Mouse (Mus musculus) thymus, postnatal 0 days (tissue): ENCODE results near the gene Nudt4. TPM values are rescaled to one million over a fixed set of nuclear protein-coding genes. Genes with fewer than 3 reads are reported as not detected.

ENCODE experiments used
- DNase-seq: peaks from one replicate; pipeline ENCODE4 v3.0.0-alpha.2; 2015; ENCODE audit warnings: low spot score
- polyA plus RNA-seq: library from polyadenylated mRNA; unstranded; fragments of >200 nt; fragmentation: Nextera tagmentation; extraction: Ambion mirVana; gene quantifications from 2 replicates; pipeline ENCODE4 v1.2.1, GENCODE M21; 2015

Gene Nudt4
- polyA plus RNA-seq = 39.3 and 40.7 TPM in 2 replicates

GRCm38 (mm10) chr10:95563851-95564845 is at the start of gene Nudt4:
Gene Nudt4, minus strand, starts transcription at chr10:95564146.
- peak; percentile 95 for DNase-seq

GRCm38 (mm10) chr10:95611331-95611721 is 47.4 kb upstream of the Nudt4 start:
- no peak for DNase-seq

GRCm38 (mm10) chr10:95610666-95611330 is 46.9 kb upstream of the Nudt4 start:
- DNase-seq = no peak

- DNase-seq = no peak
Observed at GRCm38 (mm10) chr10:95604979-95605613, 41.1 kb upstream of the Nudt4 start.

- DNase-seq = no peak
Observed at GRCm38 (mm10) chr10:95600527-95600926, 36.6 kb upstream of the Nudt4 start.

- no peak for DNase-seq
Observed at GRCm38 (mm10) chr10:95599740-95600139, 35.8 kb upstream of the Nudt4 start.

GRCm38 (mm10) chr10:95598056-95598587 is 34.2 kb upstream of the Nudt4 start:
- no peak for DNase-seq

GRCm38 (mm10) chr10:95595852-95596639 is 32.1 kb upstream of the Nudt4 start:
- no peak for DNase-seq

GRCm38 (mm10) chr10:95594414-95594813 is 30.5 kb upstream of the Nudt4 start:
- no peak for DNase-seq

GRCm38 (mm10) chr10:95591257-95591656 is 27.3 kb upstream of the Nudt4 start:
- no peak for DNase-seq

- no peak for DNase-seq
Observed at GRCm38 (mm10) chr10:95590196-95590595, 26.2 kb upstream of the Nudt4 start.

GRCm38 (mm10) chr10:95589196-95589595 is 25.2 kb upstream of the Nudt4 start:
- no peak for DNase-seq

- DNase-seq = no peak
Observed at GRCm38 (mm10) chr10:95587509-95588220, 23.7 kb upstream of the Nudt4 start.

- no peak for DNase-seq
Observed at GRCm38 (mm10) chr10:95585554-95585953, 21.6 kb upstream of the Nudt4 start.

GRCm38 (mm10) chr10:95577567-95577950 is 13.6 kb upstream of the Nudt4 start:
- DNase-seq = no peak

- no peak for DNase-seq
Observed at GRCm38 (mm10) chr10:95576876-95577566, 13.1 kb upstream of the Nudt4 start.

- no peak for DNase-seq
Observed at GRCm38 (mm10) chr10:95575839-95576380, 12.0 kb upstream of the Nudt4 start.

GRCm38 (mm10) chr10:95574994-95575393 is 11.0 kb upstream of the Nudt4 start:
- DNase-seq = no peak

GRCm38 (mm10) chr10:95569441-95569840 is 5.5 kb upstream of the Nudt4 start:
- DNase-seq = no peak
